Mouse (Mus musculus) liver, embryonic 15.5 days (tissue): ENCODE data around the gene Gm7247. TPM values are rescaled to one million over a fixed set of nuclear protein-coding genes. Genes with fewer than 3 reads are reported as not detected.
"Not testable (repeated sequence)": the region's sequence is repeated elsewhere in the genome, so short reads cannot be mapped to it uniquely, and the experiment has no call there.

Experiments used
- ATAC-seq: fragments of 200-750 bp; cut with Nextera tagmentation; 2 replicates; pipeline ENCODE4 v1.8.0; 2017; ENCODE audit warnings: moderate number of reproducible peaks, mild to moderate bottlenecking, moderate library complexity; ENCODE audit not compliant: insufficient read depth
- H3K27ac ChIP-seq: fragments of 300-500 bp; sonication (generic); replicated peaks from 2 replicates; pipeline ENCODE4 v1.5.1; 2015; ENCODE audit warnings: mild to moderate bottlenecking, inconsistent platforms
- H3K27me3 ChIP-seq: fragments of 300-500 bp; sonication (generic); 2 replicates; pipeline ENCODE4 v1.6.1; 2015; ENCODE audit warnings: mild to moderate bottlenecking, inconsistent platforms
- H3K36me3 ChIP-seq: fragments of 300-500 bp; sonication (generic); replicated peaks from 2 replicates; pipeline ENCODE4 v1.6.1; 2015; ENCODE audit warnings: moderate library complexity, mild to moderate bottlenecking, inconsistent platforms
- H3K4me1 ChIP-seq: fragments of 300-500 bp; sonication (generic); replicated peaks from 2 replicates; pipeline ENCODE4 v1.6.1; 2015; ENCODE audit warnings: inconsistent platforms
- H3K4me2 ChIP-seq: fragments of 300-500 bp; sonication (generic); 2 replicates; pipeline ENCODE4 v1.6.1; 2015; ENCODE audit warnings: moderate library complexity, mild to moderate bottlenecking, inconsistent platforms
- H3K4me3 ChIP-seq: fragments of 300-500 bp; sonication (generic); replicated peaks from 2 replicates; pipeline ENCODE4 v1.5.1; 2015; ENCODE audit warnings: mild to moderate bottlenecking, inconsistent platforms
- H3K9ac ChIP-seq: fragments of 300-500 bp; sonication (generic); 2 replicates; pipeline ENCODE4 v1.6.1; 2015; ENCODE audit warnings: moderate library complexity, mild to moderate bottlenecking, inconsistent platforms
- H3K9me3 ChIP-seq: fragments of 300-500 bp; sonication (generic); replicated peaks from 2 replicates; pipeline ENCODE4 v1.6.1; 2016; ENCODE audit warnings: inconsistent platforms
- WGBS: fragments of 180-500 bp; shearing (Covaris S2); methylation state at CpG from one replicate; pipeline ENCODE4 v1.1.7; 2015; ENCODE audit warnings: mixed read lengths; ENCODE audit not compliant: insufficient replicate concordance; 5-methylcytosine and 5-hydroxymethylcytosine counted together
- polyA plus RNA-seq: library from polyadenylated mRNA; unstranded; fragments of >200 nt; fragmentation: Nextera tagmentation; extraction: Ambion mirVana; gene quantifications from 2 replicates; pipeline ENCODE4 v1.2.1, GENCODE M21; 2015

The Gm7247 gene
- polyA plus RNA-seq, 1 experiment from 2014 or later: not detected

GRCm38 (mm10) chr14:51496955-51497354 is 135.4 kb downstream of the Gm7247 start:
- Histone ChIP-seq H3K27ac (no peak overlapping the region), H3K36me3 (no peaks in the 10 kb centered on the region), H3K4me3 (no peak overlapping the region), H3K4me2 (no peak overlapping the region), H3K4me1 (no peaks in the 10 kb centered on the region), H3K9ac (no peak overlapping the region), H3K27me3 (no peaks in the 10 kb centered on the region), H3K9me3 (no peaks in the 10 kb centered on the region)
- 69% methylated on average over 1 of the region's 1 CpGs for WGBS
- no peak for ATAC-seq

DNA sequence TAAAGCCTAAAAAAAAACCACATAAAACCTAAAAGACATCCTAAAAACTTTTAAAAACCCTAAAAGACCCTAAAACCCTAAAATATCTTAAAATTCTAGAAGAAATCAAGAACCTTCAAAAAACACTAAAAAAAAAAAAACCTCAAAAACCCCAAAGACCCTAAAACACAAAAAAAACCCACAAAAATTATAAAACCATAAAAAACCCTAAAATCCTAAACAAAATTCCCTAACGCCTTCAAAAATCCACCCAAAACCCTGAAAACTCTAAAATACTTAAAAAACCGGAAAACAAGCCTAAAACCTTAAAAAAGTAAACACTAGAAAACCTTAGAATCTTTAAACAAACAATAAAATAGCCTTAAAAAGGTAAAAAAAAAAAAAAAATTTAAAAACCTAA is 136.4 kb downstream of the Gm7247 start:
- WGBS: 66% methylated on average over 2 of the region's 2 CpGs

GRCm38 (mm10) chr14:51499707-51500275 is 138.2 kb downstream of the Gm7247 start:
- Histone ChIP-seq H3K4me3 (no peak overlapping the region), H3K4me2 (no peak overlapping the region), H3K4me1 (no peaks in the 10 kb centered on the region), H3K27ac (no peak overlapping the region), H3K36me3 (no peaks in the 10 kb centered on the region), H3K9me3 (no peaks in the 10 kb centered on the region), H3K27me3 (no peaks in the 10 kb centered on the region), H3K9ac (no peak overlapping the region)
- ATAC-seq: no peak
- 51% methylated on average over 2 of the region's 2 CpGs for WGBS

More for the DNA sequence above, 136.4 kb downstream of the Gm7247 start:
- H3K27ac ChIP-seq: no peak overlapping the region
- H3K36me3 ChIP-seq: no peaks in the 10 kb centered on the region
- no peaks in the 10 kb centered on the region for H3K4me1 ChIP-seq
- no peak for ATAC-seq
- H3K9me3 ChIP-seq: no peaks in the 10 kb centered on the region
- no peak overlapping the region for H3K9ac ChIP-seq
- no peak overlapping the region for H3K4me2 ChIP-seq
- H3K27me3 ChIP-seq: no peaks in the 10 kb centered on the region
- H3K4me3 ChIP-seq: no peak overlapping the region

DNA sequence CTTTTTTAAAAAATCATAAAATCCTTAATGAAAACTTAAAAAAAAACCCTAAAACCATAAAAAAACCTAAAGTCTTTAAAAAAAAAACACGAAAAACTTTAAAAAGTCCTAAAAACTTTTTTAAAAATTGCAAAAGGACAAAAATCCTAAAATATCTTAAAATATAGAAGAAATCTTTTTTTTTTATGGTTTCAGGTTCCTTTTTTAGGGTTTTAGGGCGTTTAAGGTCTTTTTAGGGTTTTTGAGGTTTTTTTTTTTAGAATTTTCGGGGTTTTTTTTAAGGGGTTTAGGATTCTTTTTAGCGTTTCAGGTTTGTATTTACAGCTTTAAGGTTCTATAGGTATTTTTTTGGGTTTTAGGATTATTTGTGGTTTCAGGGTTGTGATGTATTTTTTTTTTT is 138.9 kb downstream of the Gm7247 start:
- Histone ChIP-seq H3K27ac (no peak overlapping the region), H3K4me3 (no peak overlapping the region), H3K4me1 (no peaks in the 10 kb centered on the region), H3K36me3 (no peaks in the 10 kb centered on the region), H3K27me3 (no peaks in the 10 kb centered on the region), H3K4me2 (no peak overlapping the region), H3K9me3 (no peaks in the 10 kb centered on the region), H3K9ac (no peak overlapping the region)
- WGBS: 72% methylated on average over 4 of the region's 4 CpGs
- ATAC-seq: no peak

GRCm38 (mm10) chr14:51507416-51507815 is 145.9 kb downstream of the Gm7247 start:
- H3K9me3 ChIP-seq: no peaks in the 10 kb centered on the region
- WGBS: 80% methylated on average over 8 of the region's 8 CpGs
- no peak overlapping the region for H3K27ac ChIP-seq
- no peak overlapping the region for H3K4me2 ChIP-seq
- no peak for ATAC-seq
- no peak overlapping the region for H3K4me3 ChIP-seq
- no peaks in the 10 kb centered on the region for H3K27me3 ChIP-seq
- no peak overlapping the region for H3K9ac ChIP-seq
- no peaks in the 10 kb centered on the region for H3K4me1 ChIP-seq
- no peaks in the 10 kb centered on the region for H3K36me3 ChIP-seq

DNA sequence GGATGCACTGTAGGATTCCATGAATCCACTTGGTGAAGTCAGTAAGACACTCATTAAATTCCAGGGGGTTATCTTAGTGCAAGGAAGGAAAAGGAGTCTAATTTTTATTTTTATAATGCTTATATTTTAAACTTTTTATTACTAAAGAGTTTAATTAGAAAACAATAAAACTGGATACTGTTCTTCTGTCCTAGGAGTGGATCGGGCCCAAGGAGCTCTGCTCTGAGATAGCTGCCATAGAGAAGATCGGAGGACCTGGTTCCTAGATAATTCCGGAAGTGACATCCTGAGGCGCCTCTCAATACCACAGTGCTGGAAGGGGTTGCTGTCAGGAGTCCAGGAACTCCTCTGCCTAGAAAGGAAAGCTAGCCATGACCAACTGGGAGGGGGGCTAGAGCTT is 190.9 kb downstream of the Gm7247 start, which contains the start of gene Gm5622:
Gene Gm5622, plus strand, starts transcription at position 301 of the 400 bp plus-strand sequence.
- Histone ChIP-seq H3K9ac (no peak within 1 kb of the TSS), H3K36me3 (no peaks in the 10 kb centered on the region), H3K27ac (no peak within 1 kb of the TSS), H3K4me3 (no peak within 1 kb of the TSS), H3K4me2 (no peak within 1 kb of the TSS), H3K4me1 (no peaks in the 10 kb centered on the region), H3K27me3 (no peaks in the 10 kb centered on the region), H3K9me3 (no peaks in the 10 kb centered on the region)
- ATAC-seq: no peak
- 71% methylated on average over 4 of the region's 4 CpGs for WGBS

GRCm38 (mm10) chr14:51573963-51574362 is 212.4 kb downstream of the Gm7247 start, which contains the start of gene Gm17175:
Gm17175 (minus strand) TSS chr14:51574063.
- 59% methylated on average over 2 of the region's 2 CpGs for WGBS
- H3K9me3 ChIP-seq, H3K4me1 ChIP-seq, H3K27ac ChIP-seq, H3K27me3 ChIP-seq, H3K4me3 ChIP-seq, H3K9ac ChIP-seq, H3K36me3 ChIP-seq, ATAC-seq, H3K4me2 ChIP-seq: not testable (repeated sequence)

DNA sequence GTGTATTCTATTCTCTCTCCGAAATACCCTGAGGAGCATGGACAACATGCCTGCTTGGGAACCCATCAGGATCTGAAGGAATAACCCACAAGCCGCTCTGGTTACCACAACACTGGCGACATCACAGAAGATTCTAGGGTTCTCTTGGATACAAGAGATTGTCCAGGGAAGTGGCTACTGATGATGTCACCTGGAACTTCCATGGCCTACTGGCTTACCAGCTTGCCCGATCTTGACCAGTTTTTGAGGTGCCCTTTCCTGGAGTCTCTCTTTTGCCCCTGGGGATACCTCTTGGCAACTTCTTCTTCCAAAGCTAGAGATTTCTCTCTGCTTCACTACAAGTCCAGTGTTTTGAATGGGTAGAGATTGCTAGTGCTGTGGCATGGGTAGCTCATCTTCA is 230.5 kb downstream of the Gm7247 start, which contains the start of gene Gm17174:
Gene Gm17174, minus strand, starts transcription at position 101 of the 400 bp plus-strand sequence.
- not testable (repeated sequence) for H3K27ac ChIP-seq, H3K4me1 ChIP-seq, ATAC-seq, H3K9me3 ChIP-seq, H3K36me3 ChIP-seq, H3K4me3 ChIP-seq, H3K4me2 ChIP-seq, H3K27me3 ChIP-seq, H3K9ac ChIP-seq
- WGBS: 55% methylated on average over 4 of the region's 4 CpGs

DNA sequence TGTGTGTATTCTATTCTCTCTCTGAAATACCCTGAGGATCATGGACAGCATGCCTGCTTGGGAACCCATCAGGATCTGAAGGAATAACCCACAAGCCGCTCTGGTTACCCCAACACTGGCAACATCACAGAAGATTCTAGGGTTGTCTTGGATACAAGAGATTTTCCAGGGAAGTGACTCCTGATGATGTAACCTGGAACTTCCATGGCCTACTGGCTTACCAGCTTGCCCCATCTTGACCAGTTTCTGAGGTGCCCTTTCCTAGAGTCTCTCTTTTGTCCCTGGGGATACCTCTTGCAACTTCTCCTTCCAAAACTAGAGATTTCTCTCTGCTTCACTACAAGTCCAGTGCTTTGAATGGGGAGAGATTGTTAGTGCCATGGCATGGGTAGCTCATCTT is 249.7 kb downstream of the Gm7247 start, which contains the start of gene Gm17078:
Gene Gm17078, minus strand, starts transcription at position 101 of the 400 bp plus-strand sequence.
- WGBS: 52% methylated on average over 1 of the region's 1 CpGs
- Histone ChIP-seq H3K4me1 (no peaks in the 10 kb centered on the region), H3K4me2 (no peak within 1 kb of the TSS), H3K9me3 (no peaks in the 10 kb centered on the region), H3K9ac (no peak within 1 kb of the TSS), H3K36me3 (no peaks in the 10 kb centered on the region), H3K27ac (no peak within 1 kb of the TSS), H3K27me3 (no peaks in the 10 kb centered on the region), H3K4me3 (no peak within 1 kb of the TSS)
- ATAC-seq: no peak

Other genes with a start within 250 kb of the Gm7247 start
- not detected in 2 replicates for gene Eddm3b, start 247.3 kb upstream of the Gm7247 start, polyA plus RNA-seq
- 3.3 and 5.1 TPM in 2 replicates for gene Rnase6, start 237.8 kb upstream of the Gm7247 start, polyA plus RNA-seq
- gene Rnase1, start 215.0 kb upstream of the Gm7247 start, polyA plus RNA-seq: 0.12 and 0.39 TPM in 2 replicates
- gene Rnase2b, start 199.5 kb upstream of the Gm7247 start, polyA plus RNA-seq: not detected in 2 replicates
- not detected in 2 replicates for gene Ang2, start 162.6 kb upstream of the Gm7247 start, polyA plus RNA-seq
- not detected in 2 replicates for gene Ear14, start 158.4 kb upstream of the Gm7247 start, polyA plus RNA-seq
- gene Rnase2a, start 105.6 kb upstream of the Gm7247 start, polyA plus RNA-seq: not detected in 2 replicates
- not detected in 2 replicates for gene Vmn2r88, start 49.1 kb downstream of the Gm7247 start, polyA plus RNA-seq
- gene Vmn2r89, start 90.1 kb downstream of the Gm7247 start, polyA plus RNA-seq: not detected in 2 replicates
- gene Gm5622, start 191.0 kb downstream of the Gm7247 start, polyA plus RNA-seq: 0.09 and 0.13 TPM in 2 replicates
- not detected in 2 replicates for gene Gm17175, start 212.3 kb downstream of the Gm7247 start, polyA plus RNA-seq
- gene Gm17174, start 230.4 kb downstream of the Gm7247 start, polyA plus RNA-seq: not detected in 2 replicates
- not detected in 2 replicates for gene Gm17078, start 249.6 kb downstream of the Gm7247 start, polyA plus RNA-seq